In the genomic region with DNA sequence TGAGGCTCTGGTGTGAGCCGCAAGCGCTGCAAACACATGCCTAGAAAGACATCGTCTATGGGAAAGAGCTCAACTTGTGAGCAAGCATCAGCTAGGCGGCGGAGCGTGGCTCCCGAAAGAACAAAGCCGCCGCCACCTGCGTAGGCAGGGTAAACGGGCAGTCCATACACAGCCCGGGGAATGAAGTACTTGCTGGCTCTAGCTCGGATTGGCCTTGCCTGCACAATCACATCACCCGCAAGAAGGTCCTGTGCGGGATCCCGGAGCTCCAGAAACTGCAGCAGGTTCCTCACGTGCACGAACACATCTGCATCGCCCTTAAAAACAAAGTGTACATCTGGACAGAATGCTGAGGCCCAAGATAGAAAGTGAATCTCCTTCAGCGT, we compare ENCODE assay signal across 8 mouse cellular contexts. TPM values are rescaled to one million over a fixed set of nuclear protein-coding genes. Genes with fewer than 3 reads are reported as not detected.
DNase-seq lines count a peak whose midpoint lies in the region; ATAC-seq and TF ChIP-seq lines count a peak whose summit lies in the region.

No protein-coding gene starts in this region.

- peaks cover 3% of the 10 kb centered on the region; the same call in 1 of the 2 replicates for H3K4me1 ChIP-seq in cerebellum, adult 2 months (ENCODE audit: control insufficient read depth, insufficient read depth, low read length)
- H3K4me1 ChIP-seq in megakaryocyte, embryonic 14.5 days = peaks cover 49% of the 10 kb centered on the region
- H3K4me1 ChIP-seq in limb, embryonic 10.5 days = peaks cover 28% of the 10 kb centered on the region
- H3K4me1 ChIP-seq in small intestine, adult 2 months (ENCODE audit: control insufficient read depth, insufficient read depth, insufficient read length, low read length) = peaks cover 11% of the 10 kb centered on the region

- TF ChIP-seq POLR2A in cerebellum, adult 2 months (IDR thresholded peaks at IDR 0.05; ENCODE audit: borderline replicate concordance, insufficient read depth, low read length) = no peak
- no peak for TF ChIP-seq POLR2A in small intestine, adult 2 months (IDR thresholded peaks at IDR 0.05; ENCODE audit: low read depth, low read length)

- DNase-seq in cerebellum, adult 2 months = no peak
- DNase-seq in limb, embryonic 10.5 days (ENCODE audit: low spot score) = peak; percentile 38
- DNase-seq in cerebellum, adult 9-11 months = no peak
- DNase-seq in frontal cortex, postnatal 36 days (ENCODE audit: low spot score in 2 of 2) = no peak

- H3K4me3 ChIP-seq in cerebellum, adult 2 months (replicated peaks; ENCODE audit: insufficient read depth, low read depth, low read length) = no peak overlapping the region
- peak overlapping the region; percentile 94 for H3K4me3 ChIP-seq in megakaryocyte, embryonic 14.5 days (replicated peaks)
- H3K4me3 ChIP-seq in limb, embryonic 10.5 days = peak overlapping the region; percentile 63
- H3K4me3 ChIP-seq in small intestine, adult 2 months (ENCODE audit: low read depth, low read length) = peak overlapping the region; percentile 1; the same call in 1 of the 2 replicates

- WGBS in cerebellum, adult 2 months = 45% methylated on average over 20 of the region's 20 CpGs
- 40% methylated on average over 20 of the region's 20 CpGs for WGBS in limb, embryonic 10.5 days
- WGBS in small intestine, adult 2 months = 51% methylated on average over 20 of the region's 20 CpGs

- H3K9me3 ChIP-seq in megakaryocyte, embryonic 14.5 days = no peaks in the 10 kb centered on the region
- H3K9me3 ChIP-seq in limb, embryonic 10.5 days (replicated peaks) = no peaks in the 10 kb centered on the region

- H3K36me3 ChIP-seq in megakaryocyte, embryonic 14.5 days (replicated peaks; ENCODE audit: low read length) = peaks cover 66% of the 10 kb centered on the region
- H3K36me3 ChIP-seq in limb, embryonic 10.5 days = peaks cover 50% of the 10 kb centered on the region
- H3K36me3 ChIP-seq in small intestine, adult 2 months (ENCODE audit: control insufficient read depth, insufficient read depth, low read length) = peaks cover 30% of the 10 kb centered on the region

- no peaks in the 10 kb centered on the region for H3K27me3 ChIP-seq in cerebellum, adult 2 months (ENCODE audit: control insufficient read depth, insufficient read depth, low read length)
- H3K27me3 ChIP-seq in megakaryocyte, embryonic 14.5 days (replicated peaks) = peaks cover 9% of the 10 kb centered on the region
- H3K27me3 ChIP-seq in limb, embryonic 10.5 days (ENCODE audit: low read depth, poor library complexity, severe bottlenecking) = peaks cover 39% of the 10 kb centered on the region
- H3K27me3 ChIP-seq in small intestine, adult 2 months (ENCODE audit: control insufficient read depth, insufficient read depth, low read length) = no peaks in the 10 kb centered on the region

- H3K27ac ChIP-seq in cerebellum, adult 2 months (ENCODE audit: insufficient read depth, low read length) = no peak overlapping the region
- H3K27ac ChIP-seq in limb, embryonic 10.5 days = 0 out of 2 replicates have a peak overlapping the region, but pooled peaks have one; percentile 85
- no peak overlapping the region for H3K27ac ChIP-seq in small intestine, adult 2 months (ENCODE audit: insufficient read depth, low read depth, low read length)

- ATAC-seq in cerebellum, adult (ENCODE audit: insufficient number of reproducible peaks, low FRiP score, low TSS enrichment) = peak; percentile 3; the same call in 1 of the 2 replicates
- no peak for ATAC-seq in megakaryocyte, adult 5-6 weeks (ENCODE audit: poor library complexity, severe bottlenecking)

- no peak for TF ChIP-seq CTCF in cerebellum, adult 2 months (IDR thresholded peaks at IDR 0.05; ENCODE audit: borderline replicate concordance, insufficient read depth, low read depth, low read length)
- TF ChIP-seq CTCF in small intestine, adult 2 months (IDR thresholded peaks at IDR 0.05; ENCODE audit: extremely low read depth, insufficient read length, insufficient replicate concordance, low read depth, low read length) = no peak

RNA-seq across cellular contexts. Expression of a gene that starts 1.2 kb away (rescaled TPM):
- polyA plus RNA-seq in cerebellum, adult 2 months (2012; rRNA removed) = 5.2 and 6.3 TPM in 2 replicates
- 4.9 and 14.6 TPM in 2 replicates for polyA plus RNA-seq in megakaryocyte, embryonic 14.5 days (2012; ENCODE audit: insufficient read depth, low replicate concordance)
- 0.31 TPM in 1 of 2 replicates, not detected in the other for total RNA-seq in megakaryocyte, adult 5-6 weeks (2015)
- 0.15 TPM in 1 of 2 replicates, not detected in the other for total RNA-seq in megakaryocyte, adult 5-6 weeks (2017)
- 1.4 and 1.7 TPM in 2 replicates for polyA plus RNA-seq in limb, embryonic 10.5 days (2016; fragmentation: Nextera tagmentation; extraction: Ambion mirVana)
- 8.6 and 13.8 TPM in 2 replicates for polyA plus RNA-seq in small intestine, adult 2 months (2012; rRNA removed)

RNA-seq across cellular contexts. Expression of a gene that starts 10.7 kb away (rescaled TPM):
- 10.3 and 12.1 TPM in 2 replicates for polyA plus RNA-seq in cerebellum, adult 2 months (2012; rRNA removed)
- polyA plus RNA-seq in megakaryocyte, embryonic 14.5 days (2012; ENCODE audit: insufficient read depth, low replicate concordance) = 32.6 and 35.8 TPM in 2 replicates
- total RNA-seq in megakaryocyte, adult 5-6 weeks (2015) = 10.6 and 11.1 TPM in 2 replicates
- 13.3 and 13.5 TPM in 2 replicates for total RNA-seq in megakaryocyte, adult 5-6 weeks (2017)
- 11.4 and 12.1 TPM in 2 replicates for polyA plus RNA-seq in limb, embryonic 10.5 days (2016; fragmentation: Nextera tagmentation; extraction: Ambion mirVana)
- polyA plus RNA-seq in small intestine, adult 2 months (2012; rRNA removed) = 62.7 and 112 TPM in 2 replicates

RNA-seq across cellular contexts. Expression of a gene that starts 10.7 kb away (rescaled TPM):
- 1.7 and 2.1 TPM in 2 replicates for polyA plus RNA-seq in cerebellum, adult 2 months (2012; rRNA removed)
- polyA plus RNA-seq in megakaryocyte, embryonic 14.5 days (2012; ENCODE audit: insufficient read depth, low replicate concordance) = 6.2 and 8.9 TPM in 2 replicates
- 4.1 and 6.3 TPM in 2 replicates for total RNA-seq in megakaryocyte, adult 5-6 weeks (2015)
- 3.3 and 3.6 TPM in 2 replicates for total RNA-seq in megakaryocyte, adult 5-6 weeks (2017)
- polyA plus RNA-seq in limb, embryonic 10.5 days (2016; fragmentation: Nextera tagmentation; extraction: Ambion mirVana) = 0.81 and 1.1 TPM in 2 replicates
- polyA plus RNA-seq in small intestine, adult 2 months (2012; rRNA removed) = 12.4 and 34.9 TPM in 2 replicates

RNA-seq across cellular contexts. Expression of a gene that starts 15.8 kb away (rescaled TPM):
- polyA plus RNA-seq in cerebellum, adult 2 months (2012; rRNA removed) = 18.4 and 24.5 TPM in 2 replicates
- polyA plus RNA-seq in megakaryocyte, embryonic 14.5 days (2012; ENCODE audit: insufficient read depth, low replicate concordance) = 0.73 TPM in 1 of 2 replicates, not detected in the other
- total RNA-seq in megakaryocyte, adult 5-6 weeks (2015) = 0.22 TPM in 1 of 2 replicates, not detected in the other
- total RNA-seq in megakaryocyte, adult 5-6 weeks (2017) = not detected in 2 replicates
- 0.10 TPM in 1 of 2 replicates, not detected in the other for polyA plus RNA-seq in limb, embryonic 10.5 days (2016; fragmentation: Nextera tagmentation; extraction: Ambion mirVana)
- 1.2 and 1.3 TPM in 2 replicates for polyA plus RNA-seq in small intestine, adult 2 months (2012; rRNA removed)

RNA-seq across cellular contexts. Expression of a gene that starts 22.2 kb away (rescaled TPM):
- polyA plus RNA-seq in cerebellum, adult 2 months (2012; rRNA removed) = 8.8 and 10.4 TPM in 2 replicates
- 0.41 TPM in 1 of 2 replicates, not detected in the other for polyA plus RNA-seq in megakaryocyte, embryonic 14.5 days (2012; ENCODE audit: insufficient read depth, low replicate concordance)
- not detected in 2 replicates for total RNA-seq in megakaryocyte, adult 5-6 weeks (2015)
- 0.07 TPM in 1 of 2 replicates, not detected in the other for total RNA-seq in megakaryocyte, adult 5-6 weeks (2017)
- polyA plus RNA-seq in limb, embryonic 10.5 days (2016; fragmentation: Nextera tagmentation; extraction: Ambion mirVana) = 0.40 and 0.45 TPM in 2 replicates
- polyA plus RNA-seq in small intestine, adult 2 months (2012; rRNA removed) = 0.52 and 1.1 TPM in 2 replicates
